Mouse (Mus musculus) ES-Bruce4 (cell line): ENCODE data around the gene Wwc1.

Experiments used
- CTCF ChIP-seq: IDR thresholded peaks from one replicate; pipeline ENCODE4 v1.8.1; 2011; ENCODE audit warnings: low read depth, low read length
- EP300 ChIP-seq: IDR thresholded peaks from 2 replicates; pipeline ENCODE4 v1.6.1; 2011; ENCODE audit warnings: low read depth, low read length; ENCODE audit not compliant: insufficient read depth
- POLR2A ChIP-seq: IDR thresholded peaks from one replicate; pipeline ENCODE4 v1.8.1; 2011; ENCODE audit warnings: low read length; ENCODE audit not compliant: insufficient read depth

GRCm38 (mm10) chr11:35916466-35917185, 63.7 kb downstream of the Wwc1 start:
- TF ChIP-seq POLR2A (no peak), EP300 (no peak), CTCF (no peak)
